Mouse (Mus musculus): ENCODE measurements at regions not wholly inside any gene's neighbourhood (a gene's known extent, or its start where the extent isn't known, plus 50 kb on each side); places are given as distances from the start of the nearest gene placed in this dataset.

GRCm38 (mm10) chr2:116942321-116942791, 63.9 kb downstream of the Tmco5 start:
- no peak for DNase-seq

DNA sequence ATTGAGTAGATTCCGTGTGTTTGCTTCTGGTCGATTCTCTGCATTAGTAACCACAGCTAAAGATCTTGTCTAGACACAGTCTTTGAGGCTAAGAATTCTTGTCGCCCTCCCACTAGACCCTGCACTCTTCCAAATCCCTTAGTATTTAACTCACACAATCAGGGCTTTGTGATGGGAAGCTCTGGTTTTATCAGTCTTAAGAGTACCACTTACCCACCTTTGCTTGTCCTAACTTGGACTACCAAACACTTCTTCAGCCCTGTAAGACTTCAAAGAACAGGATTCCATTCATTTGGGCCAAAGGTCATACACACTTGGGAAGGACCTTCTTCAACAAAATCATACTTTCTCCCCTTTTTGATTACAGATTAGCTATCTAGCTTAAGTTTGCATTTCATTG, 70.0 kb downstream of the Tmco5 start:
- DNase-seq = no peak

DNA sequence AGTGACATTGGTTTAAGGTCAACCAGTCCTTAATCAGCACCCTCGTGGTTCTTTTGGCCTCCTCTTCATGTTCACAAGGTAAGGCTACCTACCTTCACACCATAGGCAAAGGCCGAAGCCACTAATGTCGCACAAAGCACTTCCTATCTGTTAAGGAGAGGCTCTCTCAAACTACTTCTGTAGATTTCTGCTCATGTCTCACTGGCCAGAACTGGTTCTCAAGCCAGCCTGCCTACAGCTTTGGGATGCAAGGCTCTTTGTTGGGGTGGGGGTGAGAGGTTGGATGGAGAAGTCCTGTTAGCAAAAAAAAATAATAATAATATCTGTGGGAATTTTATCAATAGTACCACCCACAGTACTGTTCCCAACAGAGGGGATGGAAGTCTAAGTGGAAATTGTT, 71.2 kb downstream of the Tmco5 start:
- DNase-seq = no peak

GRCm38 (mm10) chr2:116950154-116950553, 71.7 kb downstream of the Tmco5 start:
- DNase-seq = no peak

- DNase-seq = no peak
Observed at GRCm38 (mm10) chr2:116951481-116951880, 73.0 kb downstream of the Tmco5 start.

DNA sequence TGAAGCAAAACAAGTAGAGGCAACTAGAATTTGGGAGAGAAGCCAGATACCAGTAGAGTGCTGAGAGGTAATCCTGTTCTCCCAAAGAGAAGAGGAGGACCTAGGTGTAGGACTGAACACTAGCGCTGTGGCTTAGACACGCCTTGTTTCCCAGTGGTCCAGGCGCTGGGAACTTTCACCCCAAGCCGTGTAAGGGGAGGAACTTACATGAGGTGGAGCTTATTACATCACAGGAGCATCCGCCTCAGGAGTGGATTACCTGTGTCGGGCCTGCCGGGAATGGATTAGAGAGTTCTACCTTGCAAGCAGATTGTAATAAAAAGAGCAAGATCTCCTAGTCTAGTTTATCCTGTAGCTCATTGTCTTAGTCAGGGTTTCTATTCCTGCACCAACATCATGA, 75.8 kb downstream of the Tmco5 start:
- no peak for DNase-seq

- no peak for DNase-seq
Observed at GRCm38 (mm10) chr2:116954896-116955295, 76.4 kb downstream of the Tmco5 start.

DNA sequence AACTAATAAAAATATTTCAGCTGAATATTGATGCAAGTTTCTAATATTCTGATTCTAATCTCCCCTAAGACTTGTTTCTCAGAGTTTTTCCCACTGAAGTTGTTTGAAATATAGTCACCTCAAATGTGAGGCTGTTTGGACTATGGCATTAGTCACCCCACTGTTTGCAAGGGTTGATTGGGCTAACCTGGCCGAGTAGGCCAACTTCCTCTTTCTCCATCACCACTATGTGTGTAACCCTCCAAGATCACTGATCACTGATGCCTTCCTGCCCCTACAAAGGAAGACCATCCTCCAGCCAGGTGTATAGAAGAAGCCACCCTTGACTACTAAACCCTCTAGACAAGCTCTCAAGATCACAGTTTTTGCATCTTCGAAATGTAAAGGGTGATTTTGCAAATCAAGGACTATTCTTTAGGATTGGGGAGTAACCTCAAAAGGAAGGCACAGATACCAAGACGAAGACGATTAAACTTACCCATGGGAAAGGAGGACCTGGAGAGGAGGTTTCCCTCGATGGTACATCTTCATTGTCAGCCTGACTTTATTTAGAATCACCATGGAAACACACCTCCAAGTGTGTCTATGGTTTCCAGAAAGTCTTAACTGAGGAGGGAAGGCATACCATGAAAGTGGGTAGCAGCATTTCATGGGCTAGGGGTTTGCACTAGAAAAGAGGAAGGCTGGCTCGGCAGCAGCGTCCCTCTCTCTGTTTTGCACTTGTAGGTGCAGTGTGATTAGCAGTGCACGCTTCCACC, 84.8 kb downstream of the Tmco5 start:
- DNase-seq = no peak

DNA sequence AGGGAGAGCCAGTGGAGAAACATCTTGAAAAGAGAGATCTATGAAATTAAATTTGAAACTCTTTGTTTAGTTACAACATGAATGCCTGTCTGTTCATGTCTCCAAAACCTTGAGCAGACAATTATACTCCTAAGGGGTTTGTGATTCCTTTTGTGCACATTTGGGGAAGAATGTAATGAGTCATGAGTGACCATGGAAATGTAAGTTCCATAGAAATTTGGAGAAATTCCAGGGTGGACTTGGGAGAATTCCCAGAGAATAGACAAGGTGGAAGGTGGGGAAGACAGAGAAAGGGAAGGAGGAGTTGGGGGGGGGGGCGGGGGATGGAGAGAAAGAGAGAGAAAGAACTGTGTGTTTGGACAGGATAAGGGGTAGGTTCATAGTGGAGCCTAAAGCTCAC, 87.8 kb downstream of the Tmco5 start:
- DNase-seq = no peak

- DNase-seq = peak; percentile 21
Observed at GRCm38 (mm10) chr2:116971666-116972613, 93.4 kb downstream of the Tmco5 start.

GRCm38 (mm10) chr2:116972614-116972985, 94.1 kb downstream of the Tmco5 start:
- peak; percentile 42 for DNase-seq

DNA sequence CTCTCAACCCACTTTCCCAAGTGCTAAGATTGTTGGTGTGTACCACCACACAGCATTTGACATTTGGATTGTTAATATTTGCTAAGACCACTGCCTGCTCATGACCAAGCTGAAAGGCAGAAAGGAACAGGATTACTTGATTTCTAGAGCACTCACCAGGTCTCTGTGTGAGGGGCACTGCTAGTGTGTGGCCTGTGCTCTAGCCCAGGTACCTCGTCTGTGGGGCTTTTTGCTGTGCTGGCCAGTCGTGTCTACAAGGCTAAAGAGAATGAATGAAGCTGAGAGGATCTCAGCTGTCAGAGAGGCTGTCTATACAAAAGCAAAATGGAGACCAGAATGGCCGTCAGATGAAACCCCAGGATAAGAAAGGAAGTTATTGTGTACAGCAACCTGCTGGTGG, 95.0 kb downstream of the Tmco5 start:
- no peak for DNase-seq

GRCm38 (mm10) chr2:116974152-116974551, 95.7 kb downstream of the Tmco5 start:
- DNase-seq = no peak

DNA sequence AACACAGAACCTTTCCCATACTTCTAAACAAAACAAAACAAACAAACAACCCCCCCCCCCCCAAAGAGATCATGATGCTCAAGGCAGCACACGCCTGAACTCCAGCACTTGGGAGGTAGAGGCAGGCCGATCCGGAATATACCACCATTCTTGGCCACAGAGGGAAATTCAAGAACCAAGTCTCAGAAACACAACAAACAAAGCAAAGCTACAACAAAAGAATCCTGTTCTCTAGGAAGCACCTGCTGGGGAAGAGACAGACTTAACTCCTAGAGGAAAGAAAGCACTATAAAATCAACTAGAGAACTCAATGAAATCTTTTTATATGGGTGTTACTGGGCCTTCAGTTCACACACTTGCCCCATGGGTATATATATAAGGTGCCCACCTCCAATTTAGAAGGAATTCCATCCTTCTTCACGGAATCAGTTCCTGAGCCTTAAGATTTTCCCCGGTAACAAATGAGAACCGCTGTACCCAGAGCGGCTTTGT, 96.1 kb downstream of the Tmco5 start:
- no peak for DNase-seq

DNA sequence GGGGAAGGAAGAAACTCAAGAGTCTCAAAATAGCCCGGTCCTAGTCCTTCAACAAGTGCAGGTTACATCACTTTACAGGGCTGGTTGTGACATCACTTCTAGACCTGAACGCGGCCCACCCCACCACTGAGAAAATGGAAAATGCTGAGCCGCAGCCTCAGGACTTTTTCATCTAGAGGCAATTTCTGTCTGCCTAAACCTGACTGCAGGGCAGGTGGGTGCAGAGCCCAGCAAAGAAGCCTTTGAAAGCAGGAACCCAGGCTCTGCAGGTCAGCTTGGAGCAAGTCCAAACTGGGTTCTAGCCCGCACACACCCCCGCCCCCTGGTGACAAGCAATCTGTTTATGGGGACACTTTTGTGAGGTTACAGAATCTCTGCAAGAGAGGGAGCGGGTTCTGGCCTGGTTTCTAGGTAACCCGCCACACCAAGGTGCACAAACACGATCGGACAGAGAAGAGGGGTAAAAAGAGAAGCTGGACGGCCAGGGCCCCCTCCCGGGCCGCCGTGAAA, 96.7 kb downstream of the Tmco5 start:
- peak; percentile 18 for DNase-seq

DNA sequence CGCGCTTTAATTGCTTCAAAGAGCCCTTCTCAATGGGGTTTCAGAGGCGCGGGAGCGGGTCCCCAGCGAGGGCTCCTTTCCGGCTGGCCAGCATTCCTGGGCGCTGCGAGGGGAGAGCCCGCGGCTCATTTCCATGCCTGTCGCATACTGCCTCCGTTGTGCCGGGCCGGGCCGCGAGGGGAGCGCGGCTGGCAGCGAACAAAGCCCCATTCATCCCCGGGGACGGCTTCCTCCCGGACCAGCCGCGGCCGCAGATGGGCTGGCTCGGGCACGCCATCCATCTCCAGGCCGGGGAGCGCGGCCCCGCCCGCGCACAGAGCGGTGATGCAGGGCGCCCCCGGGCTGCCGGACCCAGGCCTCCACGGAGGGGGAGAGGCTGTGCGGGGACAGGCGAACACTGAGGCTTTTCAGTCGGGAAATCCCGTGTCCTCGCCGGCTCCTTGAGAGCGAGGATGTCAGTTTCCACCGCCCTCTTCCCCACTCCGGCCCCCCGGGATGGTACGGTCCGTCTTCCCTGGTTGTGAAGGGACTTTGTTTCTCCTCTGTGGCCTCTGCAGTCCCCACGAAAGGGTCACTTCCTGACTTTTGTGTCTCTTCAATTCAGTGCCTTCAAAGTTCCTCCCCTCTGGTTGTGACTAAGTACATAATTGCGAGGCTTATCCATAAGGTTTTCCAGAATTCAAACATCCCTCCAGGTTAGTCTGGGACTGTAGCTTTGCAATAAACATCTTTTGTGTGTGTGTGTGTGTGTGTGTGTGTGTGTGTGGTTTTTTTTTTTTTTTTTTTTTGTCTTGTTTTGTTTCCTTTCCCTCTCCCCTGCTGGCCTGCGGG, 97.3 kb downstream of the Tmco5 start:
- DNase-seq = peak; percentile 34

DNA sequence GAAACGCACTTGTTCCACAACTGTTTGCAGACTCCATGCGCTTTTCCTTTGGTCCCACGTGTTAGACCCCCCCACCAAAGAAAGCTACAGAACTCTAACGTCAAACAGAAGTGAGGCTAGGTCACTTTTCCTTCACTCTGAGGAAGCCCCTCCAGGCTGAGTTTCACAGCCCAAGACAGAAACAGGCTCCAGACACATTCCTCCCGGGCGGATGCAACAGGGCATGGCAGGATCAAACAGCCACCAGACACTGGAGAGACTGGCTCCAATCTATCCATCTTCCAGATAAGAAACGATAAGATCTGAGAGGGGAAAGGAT, 97.9 kb downstream of the Tmco5 start:
- no peak for DNase-seq

GRCm38 (mm10) chr2:116976951-116977503, 98.5 kb downstream of the Tmco5 start:
- no peak for DNase-seq

GRCm38 (mm10) chr2:116977771-116978600, 99.5 kb downstream of the Tmco5 start:
- no peak for DNase-seq

GRCm38 (mm10) chr2:116978809-116979208, 100.3 kb downstream of the Tmco5 start:
- DNase-seq = no peak

Measured in thymus, postnatal 14 days (tissue).